Mouse (Mus musculus) B cell, adult 2 months (primary cell): ENCODE data around the gene Marveld2.
A peak's percentile ranks its signal among the peaks of the same experiment; 100 is the strongest.

ENCODE experiments used
- DNase-seq, 2 experiments: peaks; one replicate each; pipeline ENCODE4 v3.0.0; 2022

Gene Marveld2

DNA sequence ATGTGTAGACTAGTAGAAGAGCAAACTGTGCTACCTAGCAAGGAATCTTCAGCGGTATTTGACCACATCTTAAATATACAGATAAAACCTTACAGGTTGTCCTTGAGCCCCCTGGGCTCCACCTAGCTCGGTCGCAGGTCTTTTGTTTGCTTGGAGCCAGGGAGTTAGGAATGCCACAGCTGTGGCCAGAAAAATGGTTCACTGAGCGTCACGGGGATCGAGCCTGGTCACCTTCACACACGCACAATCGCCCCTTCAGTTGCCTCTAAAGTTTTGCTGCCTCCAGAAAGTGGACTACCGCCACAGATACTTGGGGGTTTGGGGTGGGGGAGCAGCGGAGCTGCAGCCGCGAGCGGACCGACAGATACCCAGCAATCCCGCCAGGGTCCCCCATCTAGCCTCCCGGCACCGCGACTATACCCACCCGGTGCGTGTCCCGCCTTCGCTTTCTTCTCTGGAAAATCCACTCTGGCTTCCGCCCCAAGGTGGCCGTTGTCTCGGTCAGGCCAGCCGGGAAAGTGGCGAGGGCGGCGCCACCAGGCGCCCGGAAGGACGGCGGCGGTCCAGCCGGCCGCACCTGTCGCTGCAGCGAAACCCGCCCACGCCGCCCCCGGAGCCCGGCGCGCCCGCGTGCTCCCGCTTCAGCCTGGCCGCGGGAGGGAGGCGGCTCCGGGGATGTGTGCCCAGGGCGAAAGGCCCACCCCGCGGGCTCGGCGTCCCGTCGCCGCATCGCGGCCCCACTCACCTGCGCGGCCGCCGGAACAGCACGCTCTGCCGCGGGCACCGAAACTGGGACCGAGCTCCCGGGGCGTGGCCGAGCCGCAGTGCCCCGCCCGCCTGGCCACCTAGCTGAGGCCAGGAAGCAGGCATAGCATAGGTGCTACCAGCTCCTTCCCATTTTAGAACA lies at the start of gene Marveld2:
Marveld2 (minus strand) TSS at position 791 of the 907 bp plus-strand sequence.
- peak; percentile 72 to 75 for DNase-seq

DNA sequence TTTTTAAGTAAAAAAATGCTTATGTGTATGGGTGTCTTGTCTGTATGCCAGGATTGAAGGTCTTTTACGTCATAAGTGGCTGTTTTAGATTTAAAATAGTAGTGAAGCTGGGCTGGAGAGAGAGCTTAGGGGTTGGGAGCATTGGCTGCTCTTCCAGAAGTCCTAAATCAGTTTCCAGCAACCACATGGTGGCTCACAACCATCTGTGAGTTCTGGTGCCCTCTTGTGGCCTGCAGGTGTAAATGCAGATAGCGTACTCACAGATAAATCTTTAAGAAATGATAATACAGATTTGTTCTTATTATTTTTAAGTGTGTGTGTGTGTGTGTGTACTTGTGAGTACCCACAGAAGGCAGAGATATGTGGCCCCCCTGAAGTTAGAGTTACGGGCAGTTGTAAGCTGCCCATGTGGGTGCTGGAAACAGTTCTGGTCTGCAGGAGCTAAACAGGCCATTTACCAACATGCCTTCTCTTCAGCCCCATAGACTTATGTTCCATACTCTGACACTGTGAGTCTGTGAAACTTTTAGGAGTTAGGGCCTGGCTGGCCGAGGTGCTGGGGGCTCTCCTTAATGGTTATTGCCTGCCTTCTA lies 43.2 kb upstream of the Marveld2 start:
- peak; percentile 73 to 75 for DNase-seq

DNA sequence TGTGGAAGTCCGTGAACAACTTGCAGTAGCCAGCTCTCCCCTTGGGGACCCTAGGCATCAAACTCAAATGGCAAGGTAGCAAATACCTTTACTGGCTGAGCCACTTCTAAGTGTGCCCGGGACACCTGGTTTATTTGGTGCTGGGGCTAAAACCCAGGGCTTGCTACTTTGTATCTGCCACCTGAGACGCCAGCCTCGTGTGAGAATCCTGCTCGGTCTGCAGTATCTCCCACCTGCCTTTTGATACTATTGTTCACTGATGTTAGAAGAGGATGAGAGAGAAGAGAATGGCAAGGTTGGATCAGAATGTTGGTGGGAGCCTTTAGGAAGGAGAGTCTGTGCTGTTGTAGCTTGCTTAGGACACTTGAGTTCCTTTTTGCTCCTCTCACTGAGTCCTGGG lies 41.3 kb upstream of the Marveld2 start:
- DNase-seq, result no peak

DNA sequence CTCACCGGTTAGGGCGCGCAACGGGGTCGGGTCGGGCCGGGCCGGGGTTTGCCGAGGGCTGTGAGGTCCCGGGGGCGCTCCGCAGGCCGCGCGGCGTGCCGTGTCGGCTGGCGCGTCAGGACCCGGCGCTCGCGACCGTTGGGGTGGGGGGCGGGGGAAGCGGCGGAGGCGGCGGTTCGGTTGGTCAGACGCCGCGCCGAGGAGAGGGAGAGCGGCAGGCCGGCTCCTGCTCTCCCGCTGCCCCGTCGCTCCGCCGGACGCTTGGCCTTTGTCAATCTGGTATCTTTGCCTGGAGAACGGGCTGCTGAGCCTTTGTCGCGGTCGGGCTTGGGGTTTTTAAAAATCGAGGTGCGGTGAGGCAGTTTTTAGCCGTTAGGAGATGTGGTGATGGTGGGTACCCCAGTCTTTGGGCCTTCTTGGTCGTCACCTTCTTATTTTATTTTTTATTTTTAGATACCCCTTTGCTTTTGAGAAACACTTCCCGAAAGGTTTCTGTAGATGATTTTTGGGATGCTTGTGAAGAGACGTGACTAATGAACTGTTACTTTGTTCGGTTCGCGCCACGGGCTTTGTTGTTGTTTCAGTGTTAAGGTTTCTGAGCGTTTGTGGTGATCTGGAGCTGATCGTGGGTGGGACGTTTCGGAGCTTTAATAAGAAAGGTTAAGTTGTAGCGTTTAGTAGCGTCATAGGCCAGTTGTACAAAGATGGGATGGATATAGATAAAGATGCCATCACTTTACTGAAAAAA lies 34.8 kb upstream of the Marveld2 start, which contains the start of gene Taf9:
Taf9 (plus strand) TSS at position 141 of the 748 bp plus-strand sequence.
- DNase-seq, result peak in 1 of 2 experiments; percentile 20

DNA sequence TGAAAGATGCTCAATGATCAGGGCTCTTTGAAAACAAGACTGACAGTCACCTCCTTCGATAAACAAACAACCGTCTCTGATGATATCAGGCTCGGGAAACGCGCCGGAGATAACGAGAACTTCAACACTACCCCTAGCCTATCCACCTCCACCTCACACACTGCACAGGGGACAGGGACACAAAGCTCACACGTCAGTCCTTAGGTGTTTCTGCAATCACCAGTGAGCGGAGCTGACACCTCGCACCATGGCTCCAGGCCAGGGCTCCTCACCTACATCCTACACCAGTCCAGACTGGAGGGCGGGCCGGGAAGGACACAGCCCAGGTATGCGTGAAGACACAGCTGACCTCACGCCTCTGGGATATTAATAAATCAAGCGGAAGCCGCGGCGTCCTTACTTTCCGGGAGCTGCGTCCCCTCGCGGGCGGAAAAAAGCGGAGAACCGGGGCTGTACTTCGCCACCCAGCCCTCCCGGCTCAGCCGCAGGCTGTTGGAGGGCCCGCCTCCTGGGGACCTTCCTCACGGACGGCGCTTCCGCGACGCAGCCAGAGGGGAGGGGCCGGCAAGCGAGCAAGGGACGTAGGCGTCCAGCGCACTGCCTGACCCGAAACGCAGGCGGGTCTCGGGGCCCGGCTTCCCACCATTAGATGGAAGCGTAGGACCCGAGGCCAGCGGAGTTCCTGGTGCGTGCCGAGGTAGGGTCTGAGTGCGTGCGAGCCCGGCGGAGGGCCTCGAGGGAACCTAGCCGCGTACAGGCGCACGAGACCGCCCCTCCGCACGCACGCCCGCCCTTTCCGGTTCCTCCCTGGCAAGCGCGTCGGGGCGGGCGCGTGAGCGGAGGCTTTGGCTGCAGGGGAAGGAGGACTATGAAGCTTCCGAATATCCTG lies 34.0 kb upstream of the Marveld2 start, which contains the start of the genes Ak6 and Rad17:
Ak6 (plus strand) TSS at position 430 of the 889 bp plus-strand sequence.
Rad17 (minus strand) TSS at position 502 of the 889 bp plus-strand sequence.
- peak; percentile 97 for DNase-seq

DNA sequence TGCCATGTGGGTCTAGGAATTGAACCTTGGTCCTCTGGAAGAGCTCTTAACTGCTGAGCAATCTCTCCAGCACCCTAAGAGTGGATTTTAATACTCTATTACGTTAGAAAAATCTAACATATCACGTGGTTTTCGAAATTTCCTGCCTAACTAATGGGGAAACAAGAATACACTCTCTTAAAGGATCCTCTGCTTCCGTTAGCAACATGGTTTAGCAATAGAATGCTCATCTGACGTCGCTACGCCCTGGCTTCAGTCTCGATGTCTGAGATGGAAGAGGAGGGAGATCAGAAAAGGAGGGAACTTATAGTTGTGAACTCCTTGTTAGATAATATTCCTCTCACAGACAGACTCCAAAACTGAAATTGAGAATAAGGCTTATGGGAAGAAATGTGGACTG lies 31.5 kb upstream of the Marveld2 start:
- DNase-seq, result no peak

DNA sequence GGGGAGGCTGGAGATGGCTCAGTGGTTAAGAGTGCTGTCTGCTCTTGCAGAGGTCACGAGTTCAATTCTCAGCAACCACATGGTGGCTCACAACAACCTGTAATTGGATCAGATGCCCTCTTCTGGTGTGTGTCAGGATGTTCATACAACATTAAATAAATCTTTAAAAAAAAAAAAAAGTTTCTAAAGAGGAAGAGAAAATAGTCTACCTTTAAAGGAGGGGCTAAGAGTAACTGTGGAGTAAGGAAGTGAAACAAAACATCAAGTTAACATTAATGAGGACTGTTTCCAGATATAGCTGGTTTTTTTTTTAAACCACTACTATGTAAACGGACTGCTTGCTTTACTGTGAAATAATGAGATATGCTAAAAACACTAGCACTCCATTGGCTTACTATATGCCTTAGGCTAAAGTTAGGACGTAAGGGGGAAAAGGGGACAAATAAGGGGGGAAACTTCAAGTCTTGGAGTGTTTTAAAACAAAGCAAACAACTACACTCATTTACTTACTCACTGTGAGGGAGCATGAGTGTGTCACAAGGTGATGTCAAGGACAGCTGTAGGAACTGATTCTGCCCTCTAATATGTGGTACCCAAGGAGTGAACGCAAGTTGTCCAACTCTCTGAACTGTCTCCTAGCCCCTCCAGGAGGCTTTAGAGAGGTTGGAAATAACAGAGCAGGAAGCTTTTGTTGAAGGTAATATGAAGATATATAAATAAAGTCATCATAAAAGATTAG lies 25.9 kb upstream of the Marveld2 start:
- peak; percentile 60 to 62 for DNase-seq

DNA sequence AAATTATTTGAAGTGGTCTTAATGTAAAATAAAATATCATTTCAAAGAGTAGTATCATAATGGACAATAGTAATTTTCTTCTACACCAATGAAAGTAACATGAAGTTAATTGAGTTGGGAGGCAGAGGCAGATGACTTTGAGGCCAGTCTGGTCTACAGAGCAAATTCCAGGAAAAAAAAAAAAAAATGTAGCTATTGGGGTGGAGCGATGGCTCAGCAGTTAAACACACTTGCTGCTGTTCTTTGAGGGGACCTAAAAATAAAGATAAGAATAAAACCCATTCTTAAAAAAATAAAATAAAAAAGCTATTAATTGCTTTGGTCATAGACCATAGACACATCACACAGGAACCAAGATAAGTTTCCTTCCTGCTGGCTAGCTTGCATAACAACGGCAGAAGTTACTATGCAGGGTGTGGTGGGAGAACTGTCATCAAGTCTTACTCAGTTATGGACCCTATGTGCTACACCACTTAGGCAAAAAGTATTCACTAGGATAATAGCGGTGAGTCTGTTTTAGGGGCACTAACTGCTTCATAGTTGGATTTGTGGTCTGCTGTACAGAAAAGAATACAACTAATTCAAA lies 17.4 kb upstream of the Marveld2 start:
- DNase-seq, result no peak

DNA sequence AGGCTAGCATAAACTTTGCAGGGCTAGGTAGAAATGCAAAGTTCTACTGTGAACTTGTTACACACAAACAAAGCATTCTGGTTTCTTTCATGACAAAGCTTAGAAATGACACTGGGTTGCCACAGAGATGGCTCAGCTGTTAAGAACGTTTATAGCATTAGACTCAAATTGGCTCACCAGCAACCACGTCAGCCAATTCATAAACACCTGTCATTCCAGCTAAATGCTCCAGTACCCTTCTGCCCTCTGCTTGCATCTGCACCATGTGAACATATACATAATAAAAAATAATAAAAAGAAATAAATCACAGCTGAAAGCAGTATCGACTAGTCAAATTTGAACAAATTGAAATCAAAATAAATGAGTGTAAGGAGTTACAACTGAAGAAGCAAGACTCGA lies 5.5 kb upstream of the Marveld2 start:
- DNase-seq, result no peak

DNA sequence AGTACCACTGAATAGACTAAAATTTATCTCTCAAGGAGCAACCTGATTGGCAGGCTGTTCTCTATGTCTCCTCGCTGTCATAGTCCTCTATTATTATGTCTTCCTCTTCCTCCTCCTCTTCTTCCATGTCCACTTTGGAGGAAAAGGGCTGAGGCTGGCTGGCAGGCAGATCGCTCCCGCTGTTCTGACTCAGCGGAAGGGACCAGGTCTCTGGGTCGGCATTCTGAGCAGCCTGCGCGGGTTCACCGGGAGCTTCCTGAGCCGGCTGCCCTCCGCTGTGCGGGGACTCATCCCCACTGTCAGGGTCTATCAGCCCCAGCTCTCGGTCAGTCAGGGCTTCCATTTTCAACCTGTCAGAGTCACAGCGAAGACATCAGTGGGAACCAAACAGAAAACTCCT lies 812 bp upstream of the Marveld2 start:
- DNase-seq, result no peak

DNA sequence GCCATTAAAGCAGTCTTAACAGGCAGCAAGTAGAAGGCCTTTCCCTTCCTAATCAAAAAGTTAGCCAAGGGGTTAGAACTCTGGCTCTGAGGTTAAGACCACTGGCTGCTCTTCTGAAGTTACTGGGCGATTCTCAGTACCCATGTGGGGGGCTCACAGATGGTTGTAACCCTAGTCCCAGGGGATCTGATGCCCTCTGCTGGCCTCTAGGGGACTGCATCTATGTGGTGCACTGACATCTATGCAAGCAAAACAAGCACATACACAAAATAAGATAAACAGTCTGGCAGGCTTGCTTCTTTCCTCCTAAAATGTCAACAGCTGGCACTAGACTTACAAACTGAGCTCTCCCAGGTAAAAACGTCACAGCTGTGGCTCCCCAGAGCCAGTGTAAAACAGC lies 3.9 kb downstream of the Marveld2 start:
- peak; percentile 12 to 15 for DNase-seq

DNA sequence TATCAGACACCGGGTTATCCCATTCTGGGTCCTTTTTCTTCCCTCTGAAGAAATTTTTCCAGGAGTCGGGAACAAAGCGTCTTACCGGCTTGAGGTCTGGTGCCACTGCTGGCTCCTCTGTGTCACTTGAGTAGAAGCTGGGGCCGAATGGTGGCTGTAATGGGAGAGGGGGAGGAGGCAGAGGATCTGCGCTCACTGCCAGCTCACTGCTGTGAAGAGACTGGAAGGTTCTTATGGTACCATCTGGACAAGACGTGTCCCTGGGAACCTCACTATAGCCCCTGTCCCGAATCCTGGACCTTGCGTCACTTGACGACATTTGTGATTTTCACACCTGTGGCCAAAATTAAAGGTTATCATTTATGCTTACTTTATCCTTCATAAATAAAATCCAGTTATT lies 4.5 kb downstream of the Marveld2 start:
- DNase-seq, result no peak

DNA sequence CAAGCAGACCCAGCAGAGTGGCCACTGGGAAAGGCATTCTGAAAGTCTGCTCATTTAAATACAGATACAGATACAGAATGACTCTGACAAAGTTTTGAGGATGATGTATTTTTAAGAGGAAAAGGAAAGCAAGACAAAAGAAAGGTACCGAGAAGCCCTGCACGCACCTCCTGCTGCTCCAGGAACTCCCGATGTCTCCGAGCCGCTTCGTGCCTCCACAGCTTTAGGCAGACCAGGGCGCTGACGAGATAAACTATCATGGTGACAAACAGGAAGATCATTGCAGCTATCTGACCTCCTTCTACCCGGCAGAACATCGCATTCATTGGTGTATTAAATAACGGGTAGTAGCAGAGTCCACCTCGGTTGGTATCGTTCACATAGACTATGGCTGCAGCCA lies 5.5 kb downstream of the Marveld2 start:
- DNase-seq, result no peak

DNA sequence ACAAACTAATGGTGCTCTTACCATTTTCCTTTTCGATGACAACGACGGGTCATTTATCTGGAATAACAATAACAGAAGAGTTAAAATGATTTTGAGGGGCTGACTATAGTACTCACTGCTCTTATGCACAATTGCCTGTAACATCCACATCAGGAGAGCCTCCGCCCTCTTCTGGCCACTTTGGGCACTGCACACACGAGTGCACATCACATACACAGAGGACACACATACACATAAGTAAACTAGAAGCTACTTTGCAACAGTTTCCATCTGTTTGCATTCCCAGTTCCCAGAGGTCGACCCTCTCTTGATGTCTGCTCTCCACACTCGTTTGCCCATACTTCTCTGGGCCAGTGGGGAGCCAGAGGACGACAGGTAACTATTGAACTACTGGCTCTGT lies 9.0 kb downstream of the Marveld2 start:
- peak; percentile 37 to 42 for DNase-seq

DNA sequence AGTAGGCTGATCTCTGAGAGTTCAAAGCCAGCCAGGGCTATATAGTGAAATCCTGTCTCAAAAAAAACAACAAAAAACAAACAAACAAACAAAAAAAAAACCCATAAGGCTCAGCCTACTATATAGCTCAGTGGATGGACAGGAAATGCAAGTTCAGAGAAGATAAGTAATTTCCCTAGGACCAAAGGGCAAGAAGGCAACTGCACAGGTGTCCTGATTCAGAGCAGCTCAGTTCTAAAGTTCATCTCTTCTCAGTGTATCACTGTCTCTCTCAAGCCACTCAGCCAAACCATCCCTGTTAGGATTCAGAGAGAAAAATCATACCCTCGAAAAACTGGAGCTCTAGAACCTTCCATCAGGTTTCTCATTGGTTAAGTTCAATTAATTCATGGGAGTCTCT lies 10.9 kb downstream of the Marveld2 start:
- DNase-seq, result no peak

DNA sequence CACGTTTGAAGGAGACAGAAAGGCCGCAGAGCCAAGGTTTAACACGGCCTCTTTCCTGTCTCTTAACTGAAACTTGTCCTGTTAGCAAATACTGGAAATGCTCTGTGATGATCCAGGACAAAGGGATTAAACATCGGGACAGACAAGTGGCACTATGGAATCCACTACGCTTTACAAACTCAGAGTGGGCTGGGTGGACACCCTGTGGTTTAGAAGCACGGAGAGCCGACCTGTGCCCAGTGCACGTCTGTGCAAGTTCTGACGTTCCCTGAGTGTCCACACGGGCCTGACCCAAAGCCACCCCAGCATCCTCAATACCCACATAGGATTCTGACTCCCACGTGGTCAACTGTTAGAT lies 13.1 kb downstream of the Marveld2 start:
- DNase-seq, result no peak

DNA sequence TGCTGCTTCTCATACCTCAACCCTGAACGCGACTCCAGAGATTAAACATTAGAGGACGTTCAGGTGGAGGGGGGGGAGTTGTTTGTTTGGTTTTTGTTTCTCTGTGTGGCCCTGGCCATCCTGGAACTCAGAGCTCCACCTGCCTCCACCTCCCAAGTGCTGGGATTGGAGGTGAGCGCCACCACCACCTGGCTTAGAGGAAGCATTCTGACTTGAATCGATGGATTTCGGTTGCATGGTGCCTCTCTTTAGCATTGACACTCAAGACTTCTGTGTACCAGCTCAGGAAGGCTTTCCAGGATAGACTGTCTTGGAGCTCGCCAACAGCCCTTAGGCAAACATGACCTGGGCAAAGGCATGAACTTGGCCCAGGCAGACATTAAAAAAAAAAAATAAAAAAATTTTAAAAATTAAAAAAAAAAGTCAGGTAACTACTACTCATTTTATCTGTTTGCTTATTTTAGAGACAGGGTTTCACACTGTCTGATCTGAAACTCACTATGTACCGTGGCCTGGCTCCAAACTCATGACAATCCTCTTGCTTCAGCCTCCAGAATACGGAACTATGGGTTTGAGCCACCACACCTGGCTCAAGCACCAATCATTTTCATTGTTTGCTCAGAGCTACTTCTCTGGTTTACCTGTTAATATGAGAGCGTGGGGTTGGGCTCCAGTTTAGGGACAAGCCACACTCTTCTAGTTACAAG lies 13.6 kb downstream of the Marveld2 start:
- DNase-seq, result no peak

DNA sequence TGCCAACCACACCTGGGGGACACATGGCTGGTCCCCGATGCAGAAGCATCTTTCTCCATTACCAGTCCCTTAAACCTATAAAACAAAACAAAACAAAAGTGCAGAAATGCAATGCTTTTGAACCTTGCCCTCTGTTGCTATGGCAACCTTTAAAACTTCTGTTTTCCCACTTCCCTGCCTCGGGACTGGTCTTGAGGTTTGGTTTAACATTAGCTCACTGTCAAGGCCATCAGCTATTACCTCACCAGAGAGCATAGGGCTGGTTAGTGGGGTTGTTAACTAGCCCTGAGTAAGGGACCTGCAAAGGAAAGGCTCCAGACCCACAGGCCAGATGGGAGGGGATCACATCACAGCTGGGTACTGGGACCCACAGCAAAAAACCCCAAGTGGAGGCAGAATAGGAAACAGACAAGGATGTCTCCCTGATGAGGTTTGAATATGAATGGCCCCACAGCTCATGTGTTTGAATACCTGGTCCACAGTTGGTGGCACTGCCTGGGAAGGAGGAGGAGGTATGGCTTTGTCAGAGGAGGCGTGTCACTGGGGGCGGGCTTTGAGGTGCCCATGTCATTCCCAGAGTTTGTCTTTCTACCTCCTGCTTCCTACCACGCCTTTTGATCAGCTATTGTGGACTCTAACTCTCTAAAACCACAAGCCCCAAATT lies 14.4 kb downstream of the Marveld2 start:
- no peak for DNase-seq

DNA sequence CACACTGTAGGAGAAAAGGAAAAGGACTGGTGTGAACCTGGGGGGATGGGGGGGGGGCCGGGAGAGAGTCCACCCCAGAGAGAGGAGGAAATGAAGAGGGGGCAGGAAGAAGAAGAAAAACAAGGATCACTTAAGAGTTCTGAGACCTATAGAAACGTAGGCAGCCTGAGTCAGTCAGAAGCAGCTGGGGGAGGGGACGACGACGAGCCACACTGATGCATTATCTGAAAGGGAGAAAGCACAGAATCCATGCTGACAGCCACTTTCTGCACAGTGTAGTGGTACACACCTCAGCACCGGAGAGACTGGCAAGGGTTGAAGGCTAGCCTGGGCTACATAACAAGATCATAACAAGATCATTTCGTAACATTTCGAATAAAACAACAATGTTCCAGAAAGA lies 15.7 kb downstream of the Marveld2 start:
- DNase-seq, result no peak

DNA sequence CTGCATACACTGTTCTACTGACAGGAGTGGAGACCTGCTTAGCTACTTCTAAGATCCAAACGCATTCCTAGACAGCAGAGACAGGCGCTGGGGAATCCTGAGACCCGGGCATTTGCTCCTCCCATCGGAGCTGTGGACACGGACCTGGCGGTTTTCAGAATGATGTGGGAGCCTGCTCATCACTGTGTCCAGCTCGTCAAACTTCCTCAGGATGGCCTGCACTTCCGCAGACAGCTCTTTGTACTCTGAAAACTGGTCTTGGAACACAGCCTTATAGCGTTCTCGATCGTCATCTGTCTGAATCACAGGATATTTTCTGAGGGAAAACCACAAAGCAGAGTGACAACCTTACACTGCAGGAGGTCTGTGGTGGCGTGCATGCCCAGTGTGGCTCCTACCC lies 16.5 kb downstream of the Marveld2 start:
- no peak for DNase-seq
